Mouse (Mus musculus) bone marrow, adult 2 months (tissue): ENCODE data around the gene Cryba4.

ENCODE experiments used
- CTCF ChIP-seq: fragments of 200-500 bp; IDR thresholded peaks from 2 replicates; pipeline ENCODE4 v1.5.1; 2011; ENCODE audit warnings: low read length, control low read depth; ENCODE audit not compliant: control insufficient read depth, insufficient read depth
- POLR2A ChIP-seq: fragments of 200-500 bp; IDR thresholded peaks from 2 replicates; pipeline ENCODE4 v1.6.1; 2011; ENCODE audit warnings: low read depth, mild to moderate bottlenecking, control low read depth, low read length, borderline replicate concordance; ENCODE audit not compliant: control insufficient read depth

- no peak for TF ChIP-seq POLR2A
- no peak for TF ChIP-seq CTCF
Observed at GRCm38 (mm10) chr5:112290536-112290880, 38.2 kb upstream of the Cryba4 start.
